Mouse (Mus musculus): ENCODE measurements at regions not wholly inside any gene's neighbourhood (a gene's known extent, or its start where the extent isn't known, plus 50 kb on each side); places are given as distances from the start of the nearest gene placed in this dataset.

- no peak for DNase-seq
Observed at GRCm38 (mm10) chr17:84890871-84891599, 65.5 kb upstream of the Ppm1b start.

GRCm38 (mm10) chr17:84893273-84894033 lies 63.1 kb upstream of the Ppm1b start:
- no peak for DNase-seq

- no peak for DNase-seq
Observed at GRCm38 (mm10) chr17:84895526-84895925, 61.0 kb upstream of the Ppm1b start.

- no peak for DNase-seq
Observed at GRCm38 (mm10) chr17:84896572-84896971, 60.0 kb upstream of the Ppm1b start.

- DNase-seq: no peak
Observed at GRCm38 (mm10) chr17:84898407-84898806, 58.1 kb upstream of the Ppm1b start.

GRCm38 (mm10) chr17:84903625-84904337 lies 52.8 kb upstream of the Ppm1b start:
- DNase-seq: no peak
